Mouse (Mus musculus) gastrocnemius, adult 8-10 months (tissue): ENCODE data around the gene Olfr412. TPM values are rescaled to one million over a fixed set of nuclear protein-coding genes. Genes with fewer than 3 reads are reported as not detected.
A peak's percentile ranks its signal among the peaks of the same experiment; 100 is the strongest.

Experiments
- DNase-seq, 2 experiments: peaks; one replicate each; pipeline ENCODE4 v3.0.0; 2022; ENCODE audit warnings: low spot score in 2 of 2
- total RNA-seq, 4 experiments: library from RNA; stranded (reverse); gene quantifications; 2 replicates each; pipeline ENCODE4 v1.2.4; 2022

Gene Olfr412
- not detected for total RNA-seq

DNA sequence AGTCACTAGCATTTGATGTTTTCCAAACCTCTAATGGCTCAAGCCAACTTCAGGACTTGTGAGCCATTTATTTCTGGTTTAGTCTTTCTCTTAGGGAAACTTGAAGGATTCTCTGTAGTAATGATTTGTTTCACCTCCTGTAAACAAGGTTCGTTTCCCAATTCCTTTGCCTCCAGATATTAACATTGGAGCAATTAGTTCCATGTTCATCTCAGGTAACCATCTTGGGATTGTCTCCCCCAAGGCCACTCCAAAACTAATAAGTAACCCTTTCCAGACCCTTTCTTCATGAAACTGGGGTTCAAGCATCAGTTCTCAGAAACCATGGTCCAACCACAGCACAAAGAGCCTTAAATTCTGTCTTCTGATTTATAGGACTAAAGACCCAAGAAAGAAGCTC, at the start of gene Olfr412:
TSS of gene Olfr412 (plus strand) at position 301 of the 400 bp plus-strand sequence.
- no peak for DNase-seq

DNA sequence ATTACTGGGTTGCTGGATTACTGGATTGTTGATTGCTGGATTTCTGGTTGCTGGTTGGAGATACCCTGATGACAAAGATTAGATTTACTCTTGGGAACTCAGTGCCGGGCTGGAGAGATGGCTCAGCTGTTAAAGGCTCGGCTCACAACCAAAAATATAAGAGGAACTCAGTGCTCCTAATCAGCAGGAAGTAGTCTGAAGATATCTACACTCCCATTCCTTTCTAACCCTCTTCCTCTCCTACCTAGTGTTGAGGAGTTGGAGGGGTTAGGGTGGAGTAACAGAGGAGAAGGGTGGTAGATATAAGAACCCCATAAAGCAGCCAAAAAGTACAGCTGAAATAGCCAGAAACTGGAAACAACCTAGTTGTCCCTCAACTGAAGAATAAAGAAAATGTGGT, 35.8 kb upstream of the Olfr412 start:
- DNase-seq = no peak

GRCm38 (mm10) chr11:74328781-74329180, 33.1 kb upstream of the Olfr412 start:
- no peak for DNase-seq

GRCm38 (mm10) chr11:74337931-74338330, 23.9 kb upstream of the Olfr412 start, which contains the start of gene Olfr410:
Olfr410 (minus strand) TSS chr11:74338031.
- no peak for DNase-seq

GRCm38 (mm10) chr11:74352550-74352949, 9.3 kb upstream of the Olfr412 start, which contains the start of gene Olfr411:
Olfr411 (minus strand) TSS chr11:74352650.
- DNase-seq = no peak

DNA sequence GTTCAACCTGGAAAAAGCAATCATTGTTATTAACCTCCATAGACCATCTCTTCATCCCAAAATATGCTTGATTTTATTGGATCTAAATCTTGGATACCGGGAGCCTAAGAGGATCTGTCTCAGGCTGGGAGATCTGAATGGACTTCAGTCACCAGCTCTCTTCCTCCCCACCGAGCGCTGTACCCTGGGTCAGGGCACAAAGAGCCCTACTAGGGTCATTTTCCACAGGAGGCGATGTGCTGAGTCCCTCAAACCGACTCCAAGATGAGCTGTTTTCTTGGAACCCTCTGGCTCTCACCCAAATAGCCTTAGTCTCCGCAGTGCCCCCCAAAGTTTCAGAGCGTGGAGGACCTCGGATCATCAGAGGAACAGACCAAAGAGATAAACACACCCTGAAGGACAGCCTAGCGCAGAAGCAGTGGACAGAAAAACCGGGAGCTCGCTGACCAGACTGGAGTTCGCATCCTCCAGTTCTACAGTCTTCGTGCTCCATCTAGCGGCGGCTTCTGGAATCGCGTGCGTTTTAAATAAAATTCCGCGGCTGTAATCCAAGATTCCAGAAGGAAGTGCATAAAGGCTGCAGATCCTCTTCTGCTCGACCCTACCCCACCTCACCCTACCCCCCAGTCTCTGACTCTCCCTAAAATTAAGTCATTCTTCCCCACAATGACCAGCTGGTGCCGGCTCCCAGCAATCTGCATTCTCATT, 9.7 kb downstream of the Olfr412 start:
- peak in 1 of 2 experiments; percentile 37 for DNase-seq

- no peak for DNase-seq
These were observed 15.0 kb downstream of the Olfr412 start for GRCm38 (mm10) chr11:74376847-74377246.

GRCm38 (mm10) chr11:74379166-74379873, 17.5 kb downstream of the Olfr412 start:
- DNase-seq = no peak

GRCm38 (mm10) chr11:74385674-74386073, 23.8 kb downstream of the Olfr412 start:
- no peak for DNase-seq

DNA sequence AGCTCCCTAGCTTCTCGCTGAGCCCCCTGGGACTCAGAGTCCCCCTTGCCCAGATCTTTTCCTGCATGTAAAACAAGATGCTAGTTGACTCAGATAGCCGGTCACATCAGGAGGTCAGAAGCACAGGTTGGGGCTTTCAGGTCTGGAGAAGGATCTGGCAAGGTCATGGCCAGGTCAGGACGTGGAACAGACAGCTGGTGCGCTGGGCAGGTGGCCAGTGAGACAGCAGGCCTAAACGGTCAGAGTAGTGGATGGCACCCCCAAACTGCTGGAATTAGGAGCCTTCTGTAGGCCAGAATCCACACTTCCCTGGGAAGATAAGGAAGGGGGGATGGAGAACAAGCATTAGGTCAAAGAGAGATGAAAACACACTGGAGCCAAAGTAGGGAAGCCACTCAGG, 25.3 kb downstream of the Olfr412 start:
- no peak for DNase-seq

- no peak for DNase-seq
These were observed 30.0 kb downstream of the Olfr412 start for GRCm38 (mm10) chr11:74391899-74392298.

GRCm38 (mm10) chr11:74392903-74393302, 31.0 kb downstream of the Olfr412 start:
- DNase-seq = no peak

DNA sequence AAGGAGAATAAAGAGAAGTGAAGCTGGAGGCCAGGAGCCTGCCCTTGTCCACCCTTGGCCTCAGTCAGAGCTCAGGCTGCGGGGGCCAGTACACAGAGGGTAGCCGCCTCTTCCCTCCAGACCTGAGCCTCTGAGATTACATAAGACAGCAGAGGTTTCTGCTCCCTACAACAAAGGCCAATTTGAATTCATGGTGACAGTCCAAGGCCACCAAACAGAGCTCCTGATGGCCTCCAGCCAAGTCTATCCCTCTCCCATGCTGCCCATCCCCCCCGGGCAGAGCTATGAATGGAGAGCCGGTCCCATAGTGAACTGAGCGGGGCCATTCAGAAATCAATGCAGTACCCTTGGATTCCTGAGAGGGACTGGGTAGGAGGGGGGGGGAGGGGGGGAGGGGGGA, 31.6 kb downstream of the Olfr412 start:
- no peak for DNase-seq

DNA sequence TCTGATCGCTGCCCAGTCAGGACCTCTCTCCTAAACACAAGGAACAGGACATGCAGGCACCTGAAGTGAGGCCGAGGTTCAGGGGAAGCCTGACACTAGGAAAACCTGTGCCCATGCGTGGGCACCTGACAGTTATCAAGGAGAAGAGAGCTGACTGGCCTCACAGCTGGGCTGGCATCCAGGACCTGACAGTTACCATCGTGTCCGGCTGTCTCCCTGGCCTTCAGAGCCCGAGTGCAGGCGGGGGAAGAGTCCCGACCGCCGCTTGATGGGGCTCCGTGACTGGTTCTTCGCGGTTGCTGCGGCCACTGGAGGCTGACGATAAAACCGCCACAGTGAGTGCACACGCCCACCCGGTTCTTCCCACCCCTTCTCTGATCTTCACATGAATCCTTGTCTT, 33.7 kb downstream of the Olfr412 start:
- DNase-seq = no peak

DNA sequence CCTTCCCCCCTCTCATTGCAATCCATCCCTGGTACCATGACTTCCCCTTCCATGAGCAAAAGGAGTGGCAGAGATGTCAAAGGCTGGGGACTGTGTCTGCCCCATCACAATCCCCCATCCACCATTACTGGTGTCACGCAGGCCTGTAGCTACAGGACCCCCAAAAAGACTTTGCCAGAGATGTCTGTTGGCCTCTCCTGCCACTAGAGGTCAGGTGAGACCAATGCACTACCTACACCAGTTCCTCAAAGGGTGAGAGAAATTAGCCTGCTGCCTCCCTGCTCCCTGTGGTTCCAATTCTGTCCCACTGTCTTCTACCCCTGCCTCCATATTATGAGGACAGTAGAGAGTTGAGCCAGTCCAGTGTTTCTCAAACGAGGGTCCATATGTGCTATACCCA, 40.3 kb downstream of the Olfr412 start:
- DNase-seq = no peak

DNA sequence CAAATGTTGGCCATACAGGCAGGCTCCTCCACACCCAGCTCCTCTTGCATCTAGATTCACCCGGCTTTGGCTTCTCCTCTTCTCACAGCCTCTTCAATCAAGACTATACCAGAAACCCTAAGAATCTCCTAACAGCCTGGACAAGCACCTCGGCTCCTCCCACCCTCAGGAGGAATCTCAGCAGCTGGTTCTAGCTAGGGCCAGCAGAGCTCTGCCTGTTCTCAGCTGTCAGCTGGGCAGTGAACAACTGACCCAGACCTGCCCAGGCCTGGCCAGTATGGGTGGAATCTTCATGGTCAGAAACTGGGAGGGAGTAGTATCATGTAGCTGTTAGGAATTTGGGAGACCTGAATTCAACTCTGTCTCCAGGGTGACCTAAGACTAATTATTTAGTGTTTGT, 42.3 kb downstream of the Olfr412 start:
- peak; percentile 31 to 53 for DNase-seq

GRCm38 (mm10) chr11:74405201-74405600, 43.3 kb downstream of the Olfr412 start:
- no peak for DNase-seq

GRCm38 (mm10) chr11:74408587-74409446, 46.9 kb downstream of the Olfr412 start:
- DNase-seq = peak; percentile 77 to 87

GRCm38 (mm10) chr11:74409447-74409754, 47.5 kb downstream of the Olfr412 start:
- DNase-seq = no peak

GRCm38 (mm10) chr11:74409757-74410174, 47.9 kb downstream of the Olfr412 start:
- no peak for DNase-seq

GRCm38 (mm10) chr11:74411943-74412342, 50.1 kb downstream of the Olfr412 start:
- DNase-seq = no peak

- no peak for DNase-seq
These were observed 50.6 kb downstream of the Olfr412 start for GRCm38 (mm10) chr11:74412462-74412861.
